Mouse (Mus musculus) thymus, postnatal 0 days (tissue): ENCODE measurements around the gene Rps6ka2. TPM values are rescaled to one million over a fixed set of nuclear protein-coding genes. Genes with fewer than 3 reads are reported as not detected.
"Not testable (repeated sequence)": the region's sequence is repeated elsewhere in the genome, so short reads cannot be mapped to it uniquely, and the experiment has no call there.

Source experiments
- DNase-seq: peaks from one replicate; pipeline ENCODE4 v3.0.0-alpha.2; 2015; ENCODE audit warnings: low spot score
- polyA plus RNA-seq: library from polyadenylated mRNA; unstranded; fragments of >200 nt; fragmentation: Nextera tagmentation; extraction: Ambion mirVana; gene quantifications from 2 replicates; pipeline ENCODE4 v1.2.1, GENCODE M21; 2015

Gene Rps6ka2
- polyA plus RNA-seq, 1 experiment from 2014 or later = 2.1 TPM

GRCm38 (mm10) chr17:7170304-7171295 lies 685 bp downstream of the Rps6ka2 start:
- DNase-seq = no peak

GRCm38 (mm10) chr17:7173331-7174028 lies 3.6 kb downstream of the Rps6ka2 start:
- no peak for DNase-seq

GRCm38 (mm10) chr17:7175293-7175692 lies 5.4 kb downstream of the Rps6ka2 start:
- no peak for DNase-seq

GRCm38 (mm10) chr17:7176394-7176793 lies 6.5 kb downstream of the Rps6ka2 start:
- no peak for DNase-seq

GRCm38 (mm10) chr17:7178196-7178595 lies 8.3 kb downstream of the Rps6ka2 start:
- no peak for DNase-seq

- no peak for DNase-seq
These were observed 12.3 kb downstream of the Rps6ka2 start for GRCm38 (mm10) chr17:7182187-7182586.

- DNase-seq = not testable (repeated sequence)
These were observed 17.1 kb downstream of the Rps6ka2 start for GRCm38 (mm10) chr17:7187037-7187436.

GRCm38 (mm10) chr17:7189425-7189824 lies 19.5 kb downstream of the Rps6ka2 start:
- no peak for DNase-seq

- DNase-seq = no peak
These were observed 20.1 kb downstream of the Rps6ka2 start for GRCm38 (mm10) chr17:7189975-7190374.

- no peak for DNase-seq
These were observed 24.4 kb downstream of the Rps6ka2 start for GRCm38 (mm10) chr17:7194140-7194840.

- no peak for DNase-seq
These were observed 27.4 kb downstream of the Rps6ka2 start for GRCm38 (mm10) chr17:7197121-7197925.

GRCm38 (mm10) chr17:7204771-7205406 lies 35.0 kb downstream of the Rps6ka2 start:
- DNase-seq = no peak

- DNase-seq = no peak
These were observed 36.7 kb downstream of the Rps6ka2 start for GRCm38 (mm10) chr17:7206434-7207145.

- DNase-seq = no peak
These were observed 40.7 kb downstream of the Rps6ka2 start for GRCm38 (mm10) chr17:7210648-7211047.

GRCm38 (mm10) chr17:7211893-7212292 lies 42.0 kb downstream of the Rps6ka2 start:
- DNase-seq = no peak

- no peak for DNase-seq
These were observed 43.3 kb downstream of the Rps6ka2 start for GRCm38 (mm10) chr17:7213214-7213613.

- DNase-seq = no peak
These were observed 44.1 kb downstream of the Rps6ka2 start for GRCm38 (mm10) chr17:7214061-7214460.

GRCm38 (mm10) chr17:7217791-7218329 lies 47.9 kb downstream of the Rps6ka2 start:
- DNase-seq = no peak

GRCm38 (mm10) chr17:7218396-7218795 lies 48.5 kb downstream of the Rps6ka2 start:
- DNase-seq = no peak
